Mouse (Mus musculus): ENCODE measurements around the gene Yipf4.

DNA sequence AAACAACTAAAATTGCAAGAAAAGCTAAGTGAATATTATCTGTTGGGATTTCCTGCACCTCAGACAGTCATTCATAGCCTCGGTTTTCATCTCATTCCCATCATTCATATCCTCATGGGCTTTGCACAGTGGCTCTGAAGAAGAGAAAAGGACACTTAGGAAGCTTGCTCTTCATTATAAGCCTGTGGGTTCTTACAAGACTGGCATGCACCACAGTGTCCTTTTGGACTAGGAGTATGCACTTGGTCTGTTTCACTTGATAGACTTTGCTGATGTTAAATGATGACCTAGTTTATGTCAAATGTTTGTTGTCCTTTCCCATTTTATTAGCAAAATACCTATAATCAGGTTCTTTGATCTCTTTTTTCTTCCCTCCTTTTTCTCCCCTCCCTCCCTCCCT is 48.2 kb downstream of the Yipf4 start:
- TF ChIP-seq EP300 (optimal IDR thresholded peaks at IDR 0.05) (no peak), CTCF (IDR thresholded peaks at IDR 0.05; ENCODE audit: low read depth) (no peak)
